Mouse (Mus musculus) lung, postnatal 0 days (tissue): ENCODE results near the gene Cercam. TPM values are rescaled to one million over a fixed set of nuclear protein-coding genes. Genes with fewer than 3 reads are reported as not detected.

Experiments
- ATAC-seq: fragments of 200-750 bp; cut with Nextera tagmentation; 2 replicates; pipeline ENCODE4 v1.8.0; 2017; ENCODE audit warnings: moderate library complexity
- DNase-seq: peaks from one replicate; pipeline ENCODE4 v3.0.0-alpha.2; 2016; ENCODE audit warnings: low spot score
- H3K27ac ChIP-seq: fragments of 300-500 bp; sonication (generic); 2 replicates; pipeline ENCODE4 v1.5.1; 2014; ENCODE audit warnings: antibody characterized with exemption, mild to moderate bottlenecking, low read length, mixed read lengths
- H3K27me3 ChIP-seq: fragments of 300-500 bp; sonication (generic); replicated peaks from 2 replicates; pipeline ENCODE4 v1.6.1; 2014; ENCODE audit warnings: low read length, mixed read lengths; ENCODE audit not compliant: insufficient read depth
- H3K36me3 ChIP-seq: fragments of 300-500 bp; sonication (generic); 2 replicates; pipeline ENCODE4 v1.6.1; 2014; ENCODE audit warnings: low read length, mixed read lengths; ENCODE audit not compliant: insufficient read depth
- H3K4me1 ChIP-seq: fragments of 300-500 bp; sonication (generic); 2 replicates; pipeline ENCODE4 v1.6.1; 2014; ENCODE audit warnings: antibody characterized with exemption, low read depth, low read length, mixed read lengths; ENCODE audit not compliant: insufficient read depth
- H3K4me2 ChIP-seq: fragments of 300-500 bp; sonication (generic); replicated peaks from 2 replicates; pipeline ENCODE4 v1.6.1; 2014; ENCODE audit warnings: low read depth, mild to moderate bottlenecking, low read length, moderate library complexity, mixed read lengths
- H3K4me3 ChIP-seq: fragments of 300-500 bp; sonication (generic); 2 replicates; pipeline ENCODE4 v1.5.1; 2014; ENCODE audit warnings: low read depth, low read length
- H3K9ac ChIP-seq: fragments of 300-500 bp; sonication (generic); replicated peaks from 2 replicates; pipeline ENCODE4 v1.6.1; 2014; ENCODE audit warnings: low read depth, mild to moderate bottlenecking
- H3K9me3 ChIP-seq: fragments of 300-500 bp; sonication (generic); 2 replicates; pipeline ENCODE4 v1.6.1; 2016; ENCODE audit warnings: low read length, mixed read lengths
- CTCF ChIP-seq: IDR thresholded peaks from 2 replicates; pipeline ENCODE4 v1.5.1; 2016; ENCODE audit warnings: antibody characterized with exemption, mild to moderate bottlenecking
- EP300 ChIP-seq: IDR thresholded peaks from 2 replicates; pipeline ENCODE4 v1.6.1; 2016; ENCODE audit warnings: antibody characterized with exemption, mild to moderate bottlenecking, control low read depth
- WGBS: fragments of 180-500 bp; shearing (Covaris S2); extraction: QIAGEN DNeasy Blood & Tissue Kit; methylation state at CpG from one replicate; pipeline ENCODE4 v1.1.7; 2014; 5-methylcytosine and 5-hydroxymethylcytosine counted together
- polyA plus RNA-seq: library from polyadenylated mRNA; unstranded; fragments of >200 nt; fragmentation: Nextera tagmentation; extraction: Ambion mirVana; gene quantifications from 2 replicates; pipeline ENCODE4 v1.2.1, GENCODE M21; 2015

The Cercam gene
- polyA plus RNA-seq, 1 experiment from 2014 or later = 5.4 TPM

- Histone ChIP-seq H3K9ac (no peak overlapping the region), H3K9me3 (no peaks in the 10 kb centered on the region), H3K4me2 (no peak overlapping the region), H3K36me3 (peaks cover 7% of the 10 kb centered on the region; the same call in 1 of the 2 replicates), H3K4me3 (no peak overlapping the region), H3K27me3 (peaks cover 20% of the 10 kb centered on the region), H3K27ac (no peak overlapping the region), H3K4me1 (no peaks in the 10 kb centered on the region)
- TF ChIP-seq EP300 (no peak), CTCF (0 out of 2 replicates have a peak, but pooled peaks have one; percentile 4)
- DNase-seq (no peak), ATAC-seq (no peak)
- WGBS = 47% methylated on average over 5 of the region's 5 CpGs
Observed at GRCm38 (mm10) chr2:29849841-29850480, 19.0 kb upstream of the Cercam start.

DNA sequence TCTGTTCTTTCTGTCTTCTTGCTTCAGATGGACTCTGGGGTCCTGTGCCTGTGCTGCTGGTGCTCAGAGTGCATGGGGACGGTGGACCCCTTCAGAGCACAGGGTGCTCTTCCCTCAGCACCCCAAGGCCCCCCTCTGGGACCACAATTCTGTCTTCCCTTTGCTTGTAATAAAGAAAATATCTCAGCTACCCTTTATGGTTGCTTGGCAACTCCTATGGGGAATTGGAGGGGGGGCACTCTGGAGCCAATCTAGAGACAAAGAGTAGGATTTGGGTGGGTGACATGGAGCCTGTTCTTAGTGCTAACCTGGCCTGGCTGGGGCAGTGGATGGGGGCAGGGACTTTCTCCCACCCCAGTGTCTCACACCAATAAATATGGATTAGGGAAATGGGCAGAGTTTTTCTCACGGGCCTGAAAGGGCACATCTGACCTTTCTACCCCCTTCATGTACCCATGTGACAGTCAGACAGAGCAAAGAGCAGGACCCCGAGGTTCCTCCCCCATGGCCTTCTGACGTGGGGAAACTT is 15.9 kb upstream of the Cercam start:
- no peak for DNase-seq
- no peaks in the 10 kb centered on the region for H3K36me3 ChIP-seq
- H3K27me3 ChIP-seq = no peaks in the 10 kb centered on the region
- H3K9me3 ChIP-seq = no peaks in the 10 kb centered on the region
- H3K4me1 ChIP-seq = no peaks in the 10 kb centered on the region
- ATAC-seq = no peak
- H3K27ac ChIP-seq = no peak overlapping the region
- H3K4me3 ChIP-seq = no peak overlapping the region
- 47% methylated on average over 4 of the region's 4 CpGs for WGBS
- H3K9ac ChIP-seq = no peak overlapping the region
- TF ChIP-seq EP300 (no peak), CTCF (no peak)
- H3K4me2 ChIP-seq = no peak overlapping the region

- Histone ChIP-seq H3K4me1 (no peaks in the 10 kb centered on the region), H3K36me3 (no peaks in the 10 kb centered on the region), H3K4me3 (no peak overlapping the region), H3K27ac (no peak overlapping the region), H3K27me3 (no peaks in the 10 kb centered on the region), H3K4me2 (no peak overlapping the region), H3K9ac (no peak overlapping the region), H3K9me3 (no peaks in the 10 kb centered on the region)
- no peak for ATAC-seq
- WGBS = 63% methylated on average over 5 of the region's 5 CpGs
- TF ChIP-seq EP300 (no peak), CTCF (no peak)
- no peak for DNase-seq
Observed at GRCm38 (mm10) chr2:29853736-29854135, 15.2 kb upstream of the Cercam start.

GRCm38 (mm10) chr2:29855585-29856210 is 13.3 kb upstream of the Cercam start:
- Histone ChIP-seq H3K4me3 (no peak overlapping the region), H3K27me3 (no peaks in the 10 kb centered on the region), H3K9ac (no peak overlapping the region), H3K27ac (no peak overlapping the region), H3K9me3 (no peaks in the 10 kb centered on the region), H3K4me1 (no peaks in the 10 kb centered on the region), H3K4me2 (no peak overlapping the region), H3K36me3 (no peaks in the 10 kb centered on the region)
- WGBS = 68% methylated on average over 10 of the region's 10 CpGs
- ATAC-seq = no peak
- no peak for TF ChIP-seq EP300
- TF ChIP-seq CTCF = no peak
- DNase-seq = no peak

- H3K4me3 ChIP-seq = no peak overlapping the region
- TF ChIP-seq EP300 (no peak), CTCF (no peak)
- H3K9ac ChIP-seq = no peak overlapping the region
- DNase-seq (no peak), ATAC-seq (no peak)
- no peaks in the 10 kb centered on the region for H3K4me1 ChIP-seq
- no peaks in the 10 kb centered on the region for H3K9me3 ChIP-seq
- H3K27me3 ChIP-seq = no peaks in the 10 kb centered on the region
- H3K4me2 ChIP-seq = no peak overlapping the region
- no peak overlapping the region for H3K27ac ChIP-seq
- 24% methylated on average over 18 of the region's 19 CpGs for WGBS
- H3K36me3 ChIP-seq = no peaks in the 10 kb centered on the region
Observed at GRCm38 (mm10) chr2:29856451-29857260, 12.3 kb upstream of the Cercam start.

- no peak overlapping the region for H3K4me2 ChIP-seq
- H3K36me3 ChIP-seq = no peaks in the 10 kb centered on the region
- no peaks in the 10 kb centered on the region for H3K27me3 ChIP-seq
- no peaks in the 10 kb centered on the region for H3K4me1 ChIP-seq
- DNase-seq (no peak), ATAC-seq (no peak)
- no peak overlapping the region for H3K9ac ChIP-seq
- 29% methylated on average over 2 of the region's 2 CpGs for WGBS
- no peaks in the 10 kb centered on the region for H3K9me3 ChIP-seq
- no peak overlapping the region for H3K4me3 ChIP-seq
- H3K27ac ChIP-seq = no peak overlapping the region
- TF ChIP-seq EP300 = no peak
- TF ChIP-seq CTCF = no peak
Observed at GRCm38 (mm10) chr2:29857341-29857740, 11.6 kb upstream of the Cercam start.
